Mouse (Mus musculus) forebrain, embryonic 12.5 days (tissue): ENCODE measurements at regions not wholly inside any gene's neighbourhood (a gene's known extent, or its start where the extent isn't known, plus 50 kb on each side); places are given as distances from the start of the nearest gene placed in this dataset.

Experiments
- ATAC-seq: fragments of 200-750 bp; cut with Nextera tagmentation; 2 replicates; pipeline ENCODE4 v1.8.0; 2017; ENCODE audit warnings: moderate TSS enrichment; ENCODE audit not compliant: low FRiP score
- H3K27ac ChIP-seq: fragments of 300-500 bp; sonication (generic); 2 replicates; pipeline ENCODE4 v1.5.1; 2016; ENCODE audit warnings: mild to moderate bottlenecking
- H3K27me3 ChIP-seq: fragments of 300-500 bp; sonication (generic); 2 replicates; pipeline ENCODE4 v1.6.1; 2016; ENCODE audit warnings: mild to moderate bottlenecking
- H3K36me3 ChIP-seq: fragments of 300-500 bp; sonication (generic); replicated peaks from 2 replicates; pipeline ENCODE4 v1.6.1; 2016; ENCODE audit warnings: mild to moderate bottlenecking
- H3K4me1 ChIP-seq: fragments of 300-500 bp; sonication (generic); 2 replicates; pipeline ENCODE4 v1.6.1; 2016
- H3K4me2 ChIP-seq: fragments of 300-500 bp; sonication (generic); 2 replicates; pipeline ENCODE4 v1.6.1; 2016; ENCODE audit warnings: mild to moderate bottlenecking, moderate library complexity
- H3K4me3 ChIP-seq: fragments of 300-500 bp; sonication (generic); replicated peaks from 2 replicates; pipeline ENCODE4 v1.5.1; 2016; ENCODE audit warnings: mild to moderate bottlenecking
- H3K9ac ChIP-seq: fragments of 300-500 bp; sonication (generic); 2 replicates; pipeline ENCODE4 v1.6.1; 2016; ENCODE audit warnings: mild to moderate bottlenecking
- H3K9me3 ChIP-seq: fragments of 300-500 bp; sonication (generic); 2 replicates; pipeline ENCODE4 v1.6.1; 2016
- WGBS: fragments of 180-500 bp; shearing (Covaris S2); methylation state at CpG from one replicate; pipeline ENCODE4 v1.1.7; 2016; 5-methylcytosine and 5-hydroxymethylcytosine counted together

DNA sequence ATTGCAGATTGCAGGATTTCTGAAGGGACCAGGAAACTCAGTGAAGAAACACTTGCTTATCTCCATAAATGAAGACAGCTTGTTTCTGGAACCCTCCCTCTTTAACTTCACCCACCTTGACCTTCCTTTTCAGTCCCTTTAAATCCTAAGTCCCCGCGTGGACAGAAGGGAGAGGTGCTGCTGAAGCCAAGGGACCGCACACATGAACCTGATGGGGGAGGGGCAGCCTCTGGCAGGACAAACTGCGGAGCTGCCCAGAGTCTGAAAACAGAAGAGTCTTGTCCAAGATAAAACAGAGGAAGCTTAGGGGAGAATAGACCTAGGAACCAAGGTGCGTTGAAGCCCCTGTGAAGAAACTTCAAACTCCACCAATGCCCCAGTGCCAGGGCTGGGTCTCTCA lies 368.9 kb upstream of the Tbx3 start:
- Histone ChIP-seq H3K36me3 (no peaks in the 10 kb centered on the region), H3K4me2 (no peak overlapping the region), H3K4me1 (peaks cover 13% of the 10 kb centered on the region), H3K9me3 (no peaks in the 10 kb centered on the region), H3K4me3 (no peak overlapping the region), H3K9ac (no peak overlapping the region), H3K27ac (no peak overlapping the region), H3K27me3 (peaks cover 42% of the 10 kb centered on the region)
- WGBS = 28% methylated on average over 5 of the region's 5 CpGs
- no peak for ATAC-seq

DNA sequence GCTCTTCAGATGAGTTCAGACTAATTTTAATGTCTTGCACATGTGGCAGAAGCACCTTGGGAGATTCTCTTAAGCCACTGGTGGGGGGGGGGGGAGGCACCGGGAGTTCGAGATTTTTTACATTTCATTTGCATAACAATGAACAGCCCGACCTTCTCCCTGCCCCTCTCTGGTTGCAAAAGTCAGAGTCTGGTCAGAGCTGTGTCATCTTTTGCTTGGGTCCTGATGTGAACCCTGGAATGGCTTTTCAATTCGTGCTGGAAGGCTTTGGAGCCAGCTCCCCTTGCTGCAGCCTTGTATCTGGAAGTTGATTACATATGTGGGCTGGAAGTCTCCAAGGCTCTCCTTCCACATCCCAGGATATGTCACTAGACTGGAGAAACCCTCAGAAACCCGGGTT lies 365.7 kb upstream of the Tbx3 start:
- H3K27ac ChIP-seq = no peak overlapping the region
- no peaks in the 10 kb centered on the region for H3K36me3 ChIP-seq
- H3K4me2 ChIP-seq = no peak overlapping the region
- ATAC-seq = no peak
- peaks cover 20% of the 10 kb centered on the region for H3K27me3 ChIP-seq
- no peak overlapping the region for H3K4me3 ChIP-seq
- peaks cover 11% of the 10 kb centered on the region for H3K4me1 ChIP-seq
- no peak overlapping the region for H3K9ac ChIP-seq
- 17% methylated on average over 5 of the region's 5 CpGs for whole genome bisulfite sequencing
- H3K9me3 ChIP-seq = no peaks in the 10 kb centered on the region

DNA sequence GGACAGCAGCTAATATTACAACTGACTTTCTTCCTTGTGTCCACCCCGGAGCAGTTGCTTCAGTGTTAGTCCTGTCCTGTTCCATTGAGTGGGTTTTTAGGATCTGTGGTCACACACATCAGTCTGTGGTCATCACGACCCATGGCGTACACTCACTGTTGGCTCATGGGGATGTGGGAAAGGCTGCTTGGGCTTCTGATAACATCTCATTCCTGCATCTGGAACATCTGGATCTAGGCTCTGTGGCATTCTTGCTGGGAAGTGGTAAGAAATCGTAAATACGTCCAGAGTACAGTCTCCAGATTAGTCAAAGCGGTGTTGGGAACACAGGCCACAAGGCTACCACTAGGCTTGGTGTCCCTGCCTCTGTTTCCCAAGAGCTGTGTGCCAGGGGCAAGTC lies 362.7 kb upstream of the Tbx3 start:
- H3K27ac ChIP-seq = no peak overlapping the region
- H3K9me3 ChIP-seq = no peaks in the 10 kb centered on the region
- H3K36me3 ChIP-seq = no peaks in the 10 kb centered on the region
- no peak overlapping the region for H3K4me3 ChIP-seq
- peaks cover 19% of the 10 kb centered on the region for H3K27me3 ChIP-seq
- no peak overlapping the region for H3K9ac ChIP-seq
- 92% methylated on average over 6 of the region's 6 CpGs for WGBS
- 0 out of 2 replicates have a peak, but pooled peaks cover 4% of the 10 kb centered on the region for H3K4me1 ChIP-seq
- ATAC-seq = no peak
- no peak overlapping the region for H3K4me2 ChIP-seq

DNA sequence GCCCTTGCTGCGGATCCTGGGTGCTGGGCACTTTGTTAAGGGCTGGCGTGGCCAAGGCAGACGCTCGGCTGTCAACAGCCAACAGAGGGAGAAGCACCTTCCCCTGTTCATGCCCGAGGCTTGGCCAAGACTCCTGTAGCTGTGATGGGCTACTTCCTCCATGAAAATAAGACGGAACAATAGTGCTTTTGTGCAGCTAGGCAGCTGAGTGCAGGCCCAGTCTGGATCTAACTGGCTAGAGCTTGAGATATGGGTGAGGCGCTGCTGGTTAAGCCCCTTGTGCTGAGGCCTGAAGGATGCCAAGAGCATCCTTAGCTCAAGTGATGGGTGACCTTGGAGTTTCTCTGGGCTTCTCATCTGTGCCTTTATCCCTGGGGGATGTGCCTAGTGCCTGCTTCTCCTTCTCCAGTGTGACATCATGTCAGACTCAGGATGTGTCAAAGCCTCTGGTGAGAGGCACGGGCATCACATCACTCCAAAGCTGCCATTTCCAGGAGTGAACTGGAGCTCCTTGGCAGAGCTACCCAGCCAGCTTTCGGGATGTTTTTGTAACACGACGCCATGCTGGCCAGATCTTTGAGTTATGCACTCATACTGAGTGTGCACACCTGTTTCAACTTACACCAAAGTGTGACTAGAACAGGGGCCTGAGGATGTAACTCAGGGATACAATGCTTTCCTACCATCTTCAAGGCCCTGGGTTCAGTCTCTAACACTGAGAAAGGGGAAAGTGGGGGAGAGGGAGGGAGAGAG lies 360.1 kb upstream of the Tbx3 start:
- H3K9ac ChIP-seq = no peak overlapping the region
- H3K36me3 ChIP-seq = no peaks in the 10 kb centered on the region
- H3K4me1 ChIP-seq = 0 out of 2 replicates have a peak, but pooled peaks cover 4% of the 10 kb centered on the region
- ATAC-seq = no peak
- no peak overlapping the region for H3K4me2 ChIP-seq
- no peaks in the 10 kb centered on the region for H3K9me3 ChIP-seq
- H3K27ac ChIP-seq = no peak overlapping the region
- no peak overlapping the region for H3K4me3 ChIP-seq
- H3K27me3 ChIP-seq = peaks cover 10% of the 10 kb centered on the region; the same call in 1 of the 2 replicates
- WGBS = 72% methylated on average over 11 of the region's 11 CpGs

DNA sequence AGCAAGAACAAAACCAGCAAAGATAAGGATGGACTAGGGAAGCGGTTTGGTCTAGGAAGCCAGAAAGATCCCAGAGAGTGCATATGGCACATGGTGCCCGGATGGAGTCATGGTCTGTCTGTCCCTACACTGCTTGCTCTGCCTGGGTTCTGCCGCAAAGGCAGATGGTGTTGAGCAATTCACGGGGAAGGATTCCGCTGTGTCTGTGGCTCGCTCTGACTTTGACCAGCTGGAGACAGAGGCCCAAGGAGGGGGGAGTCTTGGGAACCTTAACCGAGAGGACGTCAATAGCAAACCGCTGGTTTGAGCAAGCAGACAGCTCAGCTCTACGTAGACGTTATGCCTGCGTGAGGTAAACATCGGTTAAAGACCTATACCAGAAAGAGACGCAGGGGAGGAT lies 357.7 kb upstream of the Tbx3 start:
- H3K4me2 ChIP-seq = no peak overlapping the region

DNA sequence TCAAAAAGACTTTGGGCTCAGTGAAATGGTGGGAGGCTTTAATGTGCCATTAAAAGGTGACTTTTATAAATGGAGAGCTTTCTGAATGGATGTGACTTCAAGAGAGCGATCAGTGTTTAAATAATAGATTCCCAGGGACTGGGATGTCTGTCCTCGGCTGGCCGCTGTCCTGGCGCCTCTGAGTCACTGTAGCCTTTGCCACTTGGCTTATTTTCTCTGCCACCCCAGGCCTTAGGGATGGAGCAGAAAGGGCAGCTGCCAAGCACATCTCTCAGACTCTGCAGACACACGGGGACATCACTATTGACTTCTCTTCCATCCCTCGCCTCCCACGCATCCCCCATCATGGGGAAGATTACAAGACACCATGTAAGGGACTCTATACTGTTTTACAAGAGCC lies 355.3 kb upstream of the Tbx3 start:
- Histone ChIP-seq H3K27me3 (peaks cover 16% of the 10 kb centered on the region; the same call in 1 of the 2 replicates), H3K9me3 (no peaks in the 10 kb centered on the region), H3K36me3 (no peaks in the 10 kb centered on the region), H3K4me3 (no peak overlapping the region), H3K9ac (no peak overlapping the region), H3K4me1 (0 out of 2 replicates have a peak, but pooled peaks cover 2% of the 10 kb centered on the region), H3K27ac (no peak overlapping the region), H3K4me2 (no peak overlapping the region)
- 89% methylated on average over 7 of the region's 7 CpGs for WGBS
- ATAC-seq = no peak

More for the DNA sequence above, 357.7 kb upstream of the Tbx3 start:
- Histone ChIP-seq H3K4me1 (0 out of 2 replicates have a peak, but pooled peaks cover 4% of the 10 kb centered on the region), H3K36me3 (no peaks in the 10 kb centered on the region), H3K9me3 (no peaks in the 10 kb centered on the region), H3K9ac (no peak overlapping the region), H3K4me3 (no peak overlapping the region), H3K27me3 (peaks cover 19% of the 10 kb centered on the region; the same call in 1 of the 2 replicates), H3K27ac (no peak overlapping the region)
- ATAC-seq = no peak
- WGBS = 90% methylated on average over 14 of the region's 14 CpGs

DNA sequence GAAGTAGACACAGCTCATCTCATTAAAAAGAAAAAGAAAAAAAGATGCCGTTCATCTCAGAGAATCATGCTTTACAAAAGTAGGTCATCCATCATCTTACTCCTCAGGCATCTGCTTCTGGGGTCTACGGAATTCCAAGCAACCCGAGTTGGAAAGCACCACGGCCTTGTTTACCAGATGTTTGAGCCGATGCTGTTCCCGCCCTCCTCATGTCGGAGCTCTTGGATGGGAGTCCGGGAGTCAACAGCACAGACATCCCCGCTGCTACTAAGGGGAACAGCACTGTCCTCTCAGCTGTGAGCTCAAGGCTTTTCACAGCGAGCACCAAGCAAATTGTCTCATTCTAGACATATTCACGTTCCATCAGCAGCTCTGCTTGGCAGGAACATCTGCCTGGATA lies 352.9 kb upstream of the Tbx3 start:
- no peak overlapping the region for H3K9ac ChIP-seq
- no peaks in the 10 kb centered on the region for H3K36me3 ChIP-seq
- no peak for ATAC-seq
- WGBS = 90% methylated on average over 11 of the region's 11 CpGs
- no peak overlapping the region for H3K4me2 ChIP-seq
- H3K4me3 ChIP-seq = no peak overlapping the region
- H3K4me1 ChIP-seq = peaks cover 7% of the 10 kb centered on the region; the same call in 1 of the 2 replicates
- H3K27me3 ChIP-seq = peaks cover 9% of the 10 kb centered on the region; the same call in 1 of the 2 replicates
- H3K27ac ChIP-seq = no peak overlapping the region
- no peaks in the 10 kb centered on the region for H3K9me3 ChIP-seq

DNA sequence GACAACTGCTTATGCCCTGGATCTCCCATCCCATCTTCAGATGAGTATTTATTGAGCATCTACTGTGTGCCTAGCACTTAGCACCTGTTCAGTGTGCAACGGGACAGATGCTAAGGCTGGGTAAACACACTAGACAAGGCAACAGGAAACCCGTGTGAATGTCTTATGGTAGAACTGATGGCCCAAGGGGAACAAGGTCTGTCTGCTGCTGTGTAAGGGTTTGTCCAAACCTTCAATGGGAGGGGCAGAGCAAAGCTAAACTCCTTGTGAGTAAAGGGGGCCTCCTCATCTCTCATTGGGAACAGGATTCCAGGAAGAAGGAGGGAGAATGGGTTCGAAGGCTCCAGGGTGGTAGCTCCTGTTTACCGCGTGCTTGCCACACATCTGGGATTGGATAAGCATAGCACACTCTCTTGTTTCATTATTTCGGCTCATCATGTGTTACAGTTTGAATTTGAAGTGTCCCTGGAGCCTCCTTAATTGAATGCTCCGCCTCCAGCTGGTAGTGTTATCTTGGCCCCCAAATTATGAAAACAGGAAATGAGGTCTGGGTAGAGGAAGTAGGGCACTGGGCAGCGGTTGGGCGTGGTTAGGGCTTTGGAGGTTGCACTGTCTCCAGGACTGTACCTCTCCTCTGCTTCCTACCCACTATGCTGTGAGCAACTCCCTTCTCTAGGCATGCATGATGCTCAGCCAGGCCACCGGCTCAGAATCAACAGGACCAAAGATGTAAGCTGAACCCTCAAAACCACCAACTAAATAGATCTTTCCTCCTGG lies 348.9 kb upstream of the Tbx3 start:
- Histone ChIP-seq H3K4me3 (no peak overlapping the region), H3K36me3 (no peaks in the 10 kb centered on the region), H3K9me3 (no peaks in the 10 kb centered on the region), H3K27me3 (peaks cover 15% of the 10 kb centered on the region; the same call in 1 of the 2 replicates), H3K4me1 (peaks cover 7% of the 10 kb centered on the region; the same call in 1 of the 2 replicates), H3K27ac (no peak overlapping the region), H3K4me2 (no peak overlapping the region), H3K9ac (no peak overlapping the region)
- 84% methylated on average over 10 of the region's 10 CpGs for WGBS
- no peak for ATAC-seq

DNA sequence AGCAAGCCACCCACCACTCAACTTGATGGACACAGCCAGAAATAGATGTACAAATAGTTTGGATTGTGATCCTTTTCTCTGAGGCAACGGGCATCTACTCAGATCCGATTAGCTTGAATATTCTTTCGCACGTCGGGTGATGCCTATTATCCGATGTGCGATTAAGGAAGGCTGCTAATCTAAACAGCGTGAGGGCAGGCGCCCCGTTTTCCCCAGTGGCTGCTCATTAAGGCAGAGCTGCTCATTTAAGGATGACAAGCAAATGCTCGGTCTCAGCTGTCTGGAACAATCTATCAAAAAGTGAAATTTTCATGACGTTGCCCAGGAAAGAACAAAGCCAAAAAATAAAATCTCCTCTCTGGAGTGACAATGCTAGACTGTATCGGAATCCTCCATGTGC lies 348.1 kb upstream of the Tbx3 start:
- no peak for ATAC-seq
- H3K27me3 ChIP-seq = peaks cover 10% of the 10 kb centered on the region; the same call in 1 of the 2 replicates
- no peaks in the 10 kb centered on the region for H3K9me3 ChIP-seq
- H3K4me2 ChIP-seq = no peak overlapping the region
- H3K4me1 ChIP-seq = peaks cover 7% of the 10 kb centered on the region; the same call in 1 of the 2 replicates
- 41% methylated on average over 13 of the region's 13 CpGs for WGBS
- H3K36me3 ChIP-seq = no peaks in the 10 kb centered on the region
- H3K9ac ChIP-seq = no peak overlapping the region
- no peak overlapping the region for H3K27ac ChIP-seq
- H3K4me3 ChIP-seq = no peak overlapping the region

DNA sequence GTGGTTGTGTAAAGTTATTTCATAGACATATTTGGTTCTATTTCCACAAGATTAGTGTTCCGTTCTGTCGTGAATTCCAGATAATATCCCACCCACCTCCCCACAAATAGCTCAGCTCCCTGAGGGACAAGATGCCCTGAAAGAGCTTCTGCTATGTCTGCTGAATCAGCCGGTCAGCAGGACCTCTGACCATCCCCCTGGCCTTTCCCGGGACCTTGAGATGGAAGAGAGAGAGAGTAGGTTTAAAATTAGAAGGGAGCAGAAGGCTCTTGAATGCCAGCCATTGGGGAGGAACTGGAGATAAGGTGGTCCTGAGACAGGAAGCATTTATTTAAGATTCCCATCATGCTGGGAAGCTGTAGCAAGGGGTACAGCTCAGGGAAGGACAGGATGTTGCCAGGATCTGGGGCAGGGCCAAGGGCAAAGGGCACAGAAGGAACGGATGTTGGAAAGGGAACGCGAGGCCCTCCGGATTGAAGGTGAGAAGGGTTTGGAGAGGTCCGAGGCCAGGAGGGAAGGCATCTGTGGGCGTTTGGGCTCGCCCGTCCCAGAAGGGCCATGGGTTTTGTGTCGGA lies 344.7 kb upstream of the Tbx3 start:
- Histone ChIP-seq H3K9ac (no peak overlapping the region), H3K27ac (no peak overlapping the region), H3K4me3 (no peak overlapping the region), H3K27me3 (peaks cover 10% of the 10 kb centered on the region; the same call in 1 of the 2 replicates), H3K9me3 (no peaks in the 10 kb centered on the region), H3K4me1 (peaks cover 7% of the 10 kb centered on the region; the same call in 1 of the 2 replicates), H3K36me3 (no peaks in the 10 kb centered on the region), H3K4me2 (no peak overlapping the region)
- ATAC-seq = no peak
- whole genome bisulfite sequencing = 86% methylated on average over 13 of the region's 13 CpGs

DNA sequence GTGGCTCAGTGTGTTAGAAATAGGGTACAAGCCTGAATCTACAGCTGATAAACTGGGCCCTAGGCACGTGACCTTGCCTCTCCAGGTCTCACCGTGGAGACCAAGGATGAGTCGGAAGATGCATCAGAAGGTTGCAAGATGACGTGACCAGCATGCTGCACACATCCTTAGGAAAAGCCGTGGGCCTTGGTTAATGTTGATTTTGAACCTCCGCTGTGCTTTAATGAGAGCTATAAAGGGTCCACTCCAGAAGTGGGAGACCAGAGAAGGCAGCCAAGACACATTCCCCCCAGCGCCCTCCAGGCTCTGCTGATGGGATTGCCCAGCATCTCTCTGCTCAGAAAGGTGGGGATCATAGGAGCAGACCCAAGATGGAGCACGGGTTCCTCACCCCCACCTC lies 343.6 kb upstream of the Tbx3 start:
- no peak for ATAC-seq
- 88% methylated on average over 8 of the region's 8 CpGs for WGBS
- H3K4me2 ChIP-seq = no peak overlapping the region

DNA sequence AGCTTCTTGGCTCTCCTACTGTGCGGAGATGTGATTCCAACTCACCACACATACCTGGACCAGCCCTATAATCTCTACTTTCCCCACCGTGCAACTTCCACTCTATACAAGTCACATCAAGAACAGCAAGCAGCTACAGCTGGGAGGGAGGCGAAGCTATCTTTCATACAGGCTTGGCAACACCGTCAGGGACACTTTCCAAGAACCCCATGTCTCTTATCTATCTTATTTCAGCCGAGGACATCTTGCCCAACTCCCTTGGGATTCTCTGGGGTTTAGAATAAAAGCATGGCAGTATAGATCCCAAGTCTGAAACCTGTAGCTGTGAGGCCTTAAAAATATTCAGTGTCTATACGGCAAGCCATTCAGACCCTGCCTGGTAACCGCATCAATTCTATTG lies 341.5 kb upstream of the Tbx3 start:
- Histone ChIP-seq H3K9me3 (no peaks in the 10 kb centered on the region), H3K36me3 (no peaks in the 10 kb centered on the region), H3K4me1 (no peaks in the 10 kb centered on the region), H3K4me2 (no peak overlapping the region), H3K27me3 (peaks cover 5% of the 10 kb centered on the region; the same call in 1 of the 2 replicates), H3K4me3 (no peak overlapping the region), H3K27ac (no peak overlapping the region), H3K9ac (no peak overlapping the region)
- 94% methylated on average over 7 of the region's 7 CpGs for WGBS
- no peak for ATAC-seq

More for the DNA sequence above, 343.6 kb upstream of the Tbx3 start:
- Histone ChIP-seq H3K27me3 (peaks cover 10% of the 10 kb centered on the region; the same call in 1 of the 2 replicates), H3K4me3 (no peak overlapping the region), H3K36me3 (no peaks in the 10 kb centered on the region), H3K9me3 (no peaks in the 10 kb centered on the region), H3K4me1 (peaks cover 5% of the 10 kb centered on the region; the same call in 1 of the 2 replicates), H3K9ac (no peak overlapping the region), H3K27ac (no peak overlapping the region)
